Mouse (Mus musculus): ENCODE results near the gene Esd. TPM values are rescaled to one million over a fixed set of nuclear protein-coding genes. Genes with fewer than 3 reads are reported as not detected.

Gene Esd
- polyA plus RNA-seq (2017; shearing (Covaris generic)), result 100 to 1,000 TPM; 148 to 163 TPM

GRCm38 (mm10) chr14:74732079-74732783 lies at the start of gene Esd:
Esd (plus strand) TSS chr14:74732297.

Other genes with a start within 250 kb of the Esd start
- under 1 TPM; 0.11 to 0.47 TPM for gene Htr2a, start 91.5 kb upstream of the Esd start, polyA plus RNA-seq (2017; shearing (Covaris generic))
- 10 to 100 TPM; 60.6 to 64.8 TPM for gene Lrch1, start 215.6 kb downstream of the Esd start, polyA plus RNA-seq (2017; shearing (Covaris generic))

All from inflammation-experienced regulatory T-cells (primary cell).